Mouse (Mus musculus): ENCODE results near the gene Ttll5.

DNA sequence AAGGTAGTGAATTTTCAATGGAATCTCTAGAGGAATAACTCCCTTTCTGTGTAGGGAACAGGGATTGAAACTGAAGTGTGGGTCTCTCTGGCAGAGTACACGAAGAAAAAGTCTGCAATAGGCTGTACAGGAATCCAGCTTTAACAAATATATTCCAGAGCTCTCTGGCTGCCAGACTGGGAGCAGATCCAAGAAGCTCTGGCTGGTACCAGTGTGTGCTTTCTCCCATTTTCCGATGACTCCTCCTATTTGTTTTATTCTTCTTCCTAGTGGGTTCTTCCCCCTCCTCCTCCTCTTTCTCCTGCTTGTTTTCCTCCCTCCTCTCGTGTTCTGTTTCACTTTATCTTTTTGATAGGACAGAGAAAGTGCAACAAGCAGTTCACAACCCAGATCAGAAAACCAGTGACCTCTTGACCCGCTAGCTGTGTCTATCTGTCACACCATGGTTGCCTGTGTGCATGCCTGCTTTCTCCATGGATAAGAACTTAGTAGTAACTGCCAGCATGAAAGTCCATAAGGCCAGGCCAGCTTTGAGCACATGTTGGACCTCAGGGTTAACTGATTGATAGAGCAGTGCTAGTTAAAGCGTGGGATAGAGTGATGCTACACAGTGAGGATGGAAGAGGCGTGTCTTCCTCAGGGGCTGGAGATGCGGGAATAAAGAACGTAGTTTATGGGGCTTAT is 55.3 kb downstream of the Ttll5 start:
- no peak for TF ChIP-seq E2F4 (IDR thresholded peaks at IDR 0.05; ENCODE audit: borderline replicate concordance, low read depth, low read length)
- TF ChIP-seq POLR2A (IDR thresholded peaks at IDR 0.05; ENCODE audit: control insufficient read depth in 1 of 2, insufficient read depth in 1 of 2, low read depth in 1 of 2, low read length in 2 of 2, poor library complexity in 1 of 2): no peak
- no peak for TF ChIP-seq CTCF (IDR thresholded peaks at IDR 0.05 in 2 of 3, conservative IDR thresholded peaks at IDR 0.05 in 1 of 3; ENCODE audit: control insufficient read depth in 1 of 3, insufficient read depth in 1 of 3, low read depth in 2 of 3, low read length in 3 of 3, poor library complexity in 1 of 3, severe bottlenecking in 1 of 3)
- TF ChIP-seq SIN3A (IDR thresholded peaks at IDR 0.05; ENCODE audit: low read length): no peak
- no peak for TF ChIP-seq ZMIZ1 (IDR thresholded peaks at IDR 0.05; ENCODE audit: low read depth, low read length)
- TF ChIP-seq CHD1 (IDR thresholded peaks at IDR 0.05; ENCODE audit: low read depth, low read length): no peak
- TF ChIP-seq EP300 (IDR thresholded peaks at IDR 0.05; ENCODE audit: low read depth in 1 of 2, low read length in 2 of 2): no peak
- no peak for TF ChIP-seq ETS1 (IDR thresholded peaks at IDR 0.05; ENCODE audit: low read depth, low read length)
- no peak for TF ChIP-seq POLR2AphosphoS2 (IDR thresholded peaks at IDR 0.05; ENCODE audit: low read length)
- no peak for TF ChIP-seq ELF1 (IDR thresholded peaks at IDR 0.05; ENCODE audit: low read depth, low read length)
- no peak for TF ChIP-seq USF1 (IDR thresholded peaks at IDR 0.05; ENCODE audit: low read depth, low read length)
- no peak for TF ChIP-seq BHLHE40 (IDR thresholded peaks at IDR 0.05; ENCODE audit: borderline replicate concordance, low read depth, low read length)
